Mouse (Mus musculus) liver, embryonic 12.5 days (tissue): ENCODE measurements around the gene Vmn1r157. TPM values are rescaled to one million over a fixed set of nuclear protein-coding genes. Genes with fewer than 3 reads are reported as not detected.
"Not testable (repeated sequence)": the region's sequence is repeated elsewhere in the genome, so short reads cannot be mapped to it uniquely, and the experiment has no call there.

ENCODE experiments used
- ATAC-seq: fragments of 200-750 bp; cut with Nextera tagmentation; 2 replicates; pipeline ENCODE4 v1.8.0; 2017; ENCODE audit warnings: moderate number of reproducible peaks, mild to moderate bottlenecking, moderate library complexity
- H3K27ac ChIP-seq: fragments of 300-500 bp; sonication (generic); 2 replicates; pipeline ENCODE4 v1.5.1; 2016; ENCODE audit warnings: mild to moderate bottlenecking
- H3K27me3 ChIP-seq: fragments of 300-500 bp; sonication (generic); replicated peaks from 2 replicates; pipeline ENCODE4 v1.6.1; 2016; ENCODE audit warnings: mild to moderate bottlenecking, moderate library complexity
- H3K36me3 ChIP-seq: fragments of 300-500 bp; sonication (generic); 2 replicates; pipeline ENCODE4 v1.6.1; 2016; ENCODE audit warnings: mild to moderate bottlenecking, moderate library complexity
- H3K4me1 ChIP-seq: fragments of 300-500 bp; sonication (generic); 2 replicates; pipeline ENCODE4 v1.6.1; 2016
- H3K4me2 ChIP-seq: fragments of 300-500 bp; sonication (generic); 2 replicates; pipeline ENCODE4 v1.6.1; 2016; ENCODE audit warnings: mild to moderate bottlenecking, moderate library complexity
- H3K4me3 ChIP-seq: fragments of 300-500 bp; sonication (generic); 2 replicates; pipeline ENCODE4 v1.5.1; 2016; ENCODE audit warnings: mild to moderate bottlenecking, moderate library complexity
- H3K9ac ChIP-seq: fragments of 300-500 bp; sonication (generic); 2 replicates; pipeline ENCODE4 v1.6.1; 2016; ENCODE audit warnings: mild to moderate bottlenecking, moderate library complexity
- H3K9me3 ChIP-seq: fragments of 300-500 bp; sonication (generic); replicated peaks from 2 replicates; pipeline ENCODE4 v1.6.1; 2016; ENCODE audit warnings: mild to moderate bottlenecking, moderate library complexity
- WGBS: fragments of 180-500 bp; shearing (Covaris S2); methylation state at CpG from one replicate; pipeline ENCODE4 v1.1.7; 2016; ENCODE audit not compliant: insufficient replicate concordance; 5-methylcytosine and 5-hydroxymethylcytosine counted together
- polyA plus RNA-seq: library from polyadenylated mRNA; unstranded; fragments of >200 nt; fragmentation: Nextera tagmentation; extraction: Ambion mirVana; gene quantifications from 2 replicates; pipeline ENCODE4 v1.2.1, GENCODE M21; 2016

Vmn1r157 gene
- polyA plus RNA-seq, result not detected in 2 replicates

DNA sequence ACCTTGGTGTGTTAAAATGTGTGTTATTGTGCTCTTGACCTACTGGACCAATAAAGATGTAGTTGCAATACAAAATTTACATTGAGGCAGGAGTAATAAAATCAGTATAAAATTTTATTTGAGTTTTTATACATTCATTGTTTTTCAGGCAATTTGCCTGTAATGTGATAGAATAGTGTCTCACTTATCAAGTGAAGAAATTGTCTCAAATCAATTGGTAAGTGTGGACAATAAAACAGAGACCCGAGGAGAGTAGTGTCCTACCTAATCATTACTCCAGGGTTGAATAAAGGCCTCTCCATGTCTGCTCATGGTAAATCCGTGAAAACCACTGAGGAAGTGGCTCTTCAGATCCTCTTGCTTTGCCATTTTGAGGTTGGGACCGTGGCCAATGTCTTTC lies at the start of gene Vmn1r157:
Gene Vmn1r157 (plus strand): TSS at position 301 of the 400 bp plus-strand sequence.
- not testable (repeated sequence) for H3K4me3 ChIP-seq, H3K27me3 ChIP-seq, H3K9me3 ChIP-seq, H3K4me2 ChIP-seq, H3K36me3 ChIP-seq, H3K4me1 ChIP-seq, ATAC-seq, H3K27ac ChIP-seq, H3K9ac ChIP-seq
- WGBS, result 19% methylated on average over 2 of the region's 3 CpGs

DNA sequence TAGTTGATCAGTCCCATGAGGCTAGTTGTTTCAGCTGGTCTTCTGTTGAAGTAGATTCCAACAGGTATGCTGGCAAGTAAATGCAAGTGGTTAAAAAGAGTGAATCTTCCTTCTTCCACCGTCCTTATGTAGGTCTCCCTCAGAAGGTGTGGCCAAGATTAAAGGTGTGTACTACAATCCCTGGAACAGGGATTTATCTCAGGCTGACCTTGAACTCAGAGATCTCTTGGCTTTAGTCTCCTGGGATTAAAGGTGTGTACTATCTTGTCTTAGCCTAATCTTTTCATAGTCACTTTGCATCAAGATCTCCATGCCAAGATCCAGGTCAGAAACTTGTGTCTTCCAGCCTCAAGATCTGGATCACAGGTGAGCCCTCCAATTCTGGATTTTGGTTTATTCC lies 41.9 kb upstream of the Vmn1r157 start, which contains the start of gene Gm4567:
Gene Gm4567 (minus strand): TSS at position 101 of the 400 bp plus-strand sequence.
- not testable (repeated sequence) for H3K27ac ChIP-seq, H3K4me3 ChIP-seq, H3K9me3 ChIP-seq, H3K36me3 ChIP-seq, ATAC-seq, H3K9ac ChIP-seq, H3K4me2 ChIP-seq, H3K27me3 ChIP-seq, H3K4me1 ChIP-seq
- WGBS, result no CpG with 5 or more reads among the region's 1 CpGs

DNA sequence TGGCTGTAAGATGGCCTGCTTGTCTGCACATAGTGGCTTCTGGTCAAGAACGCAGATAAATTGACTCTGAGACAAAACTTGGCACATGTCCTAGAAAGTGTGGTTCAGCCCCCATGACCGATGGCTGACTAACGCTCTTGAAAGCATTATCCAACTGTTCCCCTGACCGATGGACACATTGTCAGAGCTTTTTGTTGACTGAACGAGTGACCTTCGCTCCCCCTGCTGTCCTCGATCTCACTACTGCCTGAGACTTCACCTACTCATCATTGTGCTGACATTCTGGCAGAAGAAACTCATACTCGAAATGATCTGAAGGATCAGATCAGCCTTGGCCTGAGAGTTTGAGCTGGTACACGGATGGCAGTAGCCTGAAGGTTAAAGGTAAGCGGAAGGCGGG lies 14.5 kb downstream of the Vmn1r157 start:
- H3K36me3 ChIP-seq, H3K27me3 ChIP-seq, H3K9ac ChIP-seq, H3K27ac ChIP-seq, H3K9me3 ChIP-seq, H3K4me2 ChIP-seq, ATAC-seq, H3K4me1 ChIP-seq, H3K4me3 ChIP-seq: not testable (repeated sequence)
- 64% methylated on average over 7 of the region's 11 CpGs for WGBS

DNA sequence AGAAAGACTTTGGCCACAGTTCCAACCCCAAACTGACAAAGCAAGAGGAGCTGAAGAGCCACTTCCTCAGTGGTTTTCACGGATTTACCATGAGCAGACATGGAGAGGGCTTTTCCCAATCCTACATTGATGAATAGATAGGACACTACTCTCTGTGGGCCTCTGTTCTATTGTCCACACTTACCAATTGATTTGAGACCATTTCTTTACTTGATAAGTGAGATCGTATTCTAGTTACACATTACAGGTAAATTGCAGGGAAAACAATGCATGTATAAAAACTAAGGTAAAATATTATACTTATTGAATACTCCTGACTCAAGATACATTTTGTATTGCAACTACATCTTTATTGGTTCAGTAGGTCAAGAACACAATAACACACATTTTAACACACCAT lies 29.2 kb downstream of the Vmn1r157 start, which contains the start of gene Vmn1r158:
Gene Vmn1r158 (minus strand): TSS at position 101 of the 400 bp plus-strand sequence.
- not testable (repeated sequence) for H3K4me2 ChIP-seq, H3K27me3 ChIP-seq, ATAC-seq, H3K27ac ChIP-seq, H3K9ac ChIP-seq, H3K4me1 ChIP-seq, H3K4me3 ChIP-seq, H3K36me3 ChIP-seq
- H3K9me3 ChIP-seq, result peaks cover 10% of the 10 kb centered on the region
- 33% methylated on average over 2 of the region's 2 CpGs for WGBS

Other genes with a start within 250 kb of the Vmn1r157 start
- gene Vmn1r152, start 238.7 kb upstream of the Vmn1r157 start, polyA plus RNA-seq, result not detected in 2 replicates
- not detected in 2 replicates for gene Gm8677, start 226.8 kb upstream of the Vmn1r157 start, polyA plus RNA-seq
- gene Gm4201, start 196.4 kb upstream of the Vmn1r157 start, polyA plus RNA-seq, result not detected in 2 replicates
- not detected in 2 replicates for gene Gm4565, start 173.6 kb upstream of the Vmn1r157 start, polyA plus RNA-seq
- not detected in 2 replicates for gene Vmn1r155, start 103.7 kb upstream of the Vmn1r157 start, polyA plus RNA-seq
- gene Gm8693, start 69.4 kb upstream of the Vmn1r157 start, polyA plus RNA-seq, result not detected in 2 replicates
- gene Gm4567, start 42.0 kb upstream of the Vmn1r157 start, polyA plus RNA-seq, result not detected in 2 replicates
- not detected in 2 replicates for gene Vmn1r158, start 29.1 kb downstream of the Vmn1r157 start, polyA plus RNA-seq
- not detected in 2 replicates for gene Vmn1r159, start 81.9 kb downstream of the Vmn1r157 start, polyA plus RNA-seq
- gene Vmn1r160, start 109.5 kb downstream of the Vmn1r157 start, polyA plus RNA-seq, result not detected in 2 replicates
- not detected in 2 replicates for gene Gm4214, start 223.0 kb downstream of the Vmn1r157 start, polyA plus RNA-seq